Mouse (Mus musculus) layer of hippocampus, adult 11-12 months (tissue): Measurements from ENCODE around the gene Ppm1n.

Experiments
- DNase-seq: peaks from one replicate; pipeline ENCODE4 v3.0.0; 2022; ENCODE audit warnings: low spot score

The Ppm1n gene

GRCm38 (mm10) chr7:19307739-19308453, 28.0 kb upstream of the Ppm1n start:
- DNase-seq, result peak; percentile 82

DNA sequence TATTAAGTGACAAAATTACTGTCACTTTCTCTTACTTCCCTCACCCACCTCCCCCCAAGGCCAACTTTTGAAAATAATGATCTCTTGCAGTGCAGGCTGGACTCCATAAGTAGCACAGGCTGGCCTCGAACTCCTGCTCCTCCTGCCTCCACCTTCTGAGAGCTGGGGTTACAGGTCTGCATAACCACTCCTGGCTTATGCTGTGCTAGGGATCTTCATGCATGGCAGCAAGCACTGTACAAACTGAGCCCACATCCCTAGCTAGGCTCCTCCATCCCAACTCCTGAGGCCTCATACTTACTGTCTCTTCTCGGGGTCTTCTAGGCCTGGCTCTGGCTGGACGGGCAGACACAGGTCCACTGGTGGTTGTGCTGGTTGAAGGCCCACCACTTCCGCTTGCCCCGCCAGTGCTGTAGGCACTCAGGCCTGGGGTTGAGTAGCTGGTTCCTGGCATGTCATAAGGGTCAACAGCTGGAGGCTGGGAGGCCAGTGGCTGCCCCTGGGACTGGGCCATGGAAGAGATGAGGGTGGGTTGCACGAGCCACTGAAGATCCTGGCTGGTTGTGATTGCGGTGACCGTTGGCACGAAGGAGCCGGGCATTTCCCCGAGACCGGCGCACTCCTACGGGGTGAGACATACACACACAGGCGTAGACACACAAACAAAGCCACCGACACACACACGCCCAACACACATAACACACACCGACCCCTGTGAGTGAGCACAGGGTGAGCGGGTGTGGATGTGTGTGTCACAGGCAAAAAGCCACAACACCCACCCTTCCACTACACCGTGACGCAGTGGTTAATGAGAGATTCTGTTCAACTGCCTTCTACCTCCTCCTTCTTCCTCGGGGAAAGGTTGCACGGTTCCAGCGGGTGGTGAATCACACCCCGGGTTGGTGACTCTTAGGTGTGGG, 27.2 kb upstream of the Ppm1n start:
- DNase-seq, result no peak

DNA sequence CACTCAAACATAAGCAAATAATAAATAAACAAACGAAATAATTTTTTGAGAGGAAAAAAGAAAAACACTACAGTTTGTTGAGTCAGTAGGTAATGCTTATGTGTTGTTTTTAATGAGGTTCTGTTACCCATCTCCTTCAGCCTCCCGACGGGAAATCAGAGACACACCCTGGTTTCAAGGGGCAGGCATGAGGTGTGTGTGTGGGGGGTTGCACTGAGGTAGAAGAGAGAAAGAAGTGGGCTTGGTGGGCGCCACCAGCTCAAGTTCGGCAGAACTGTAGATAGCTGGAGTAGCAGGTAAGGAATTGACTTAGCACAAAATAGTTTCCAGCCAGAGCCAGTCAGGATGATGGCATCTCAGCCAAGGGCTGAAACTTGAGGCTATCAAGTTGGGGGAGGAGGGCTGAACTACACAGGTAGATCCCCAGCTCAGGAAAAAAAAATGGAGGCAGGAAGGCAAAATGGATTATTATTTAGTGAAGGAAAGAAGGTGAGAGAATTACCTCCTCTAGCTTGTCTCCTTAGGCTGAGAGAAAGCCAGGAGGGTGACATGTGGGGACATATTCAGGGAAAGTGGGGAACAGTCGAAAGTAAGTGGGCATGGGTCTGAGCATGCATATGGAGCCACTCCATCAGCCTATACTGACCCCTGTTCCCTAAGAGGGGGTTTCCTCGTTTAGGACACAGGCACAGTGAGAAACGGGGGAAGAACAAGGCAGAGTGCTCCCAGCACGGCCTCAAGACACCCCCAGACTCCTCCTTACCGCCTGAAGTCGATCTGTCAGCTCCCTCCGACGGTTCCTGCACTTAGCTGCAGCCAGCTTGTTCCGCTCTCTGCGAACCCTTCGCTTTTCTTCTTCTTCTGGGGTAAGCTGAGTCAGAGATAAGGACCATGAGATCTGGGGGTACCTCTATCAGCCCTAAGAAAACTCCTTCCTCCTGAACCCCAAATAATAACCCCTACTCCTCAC, 26.2 kb upstream of the Ppm1n start:
- DNase-seq, result no peak

- DNase-seq, result no peak
Observed at GRCm38 (mm10) chr7:19305413-19305735, 25.5 kb upstream of the Ppm1n start.

DNA sequence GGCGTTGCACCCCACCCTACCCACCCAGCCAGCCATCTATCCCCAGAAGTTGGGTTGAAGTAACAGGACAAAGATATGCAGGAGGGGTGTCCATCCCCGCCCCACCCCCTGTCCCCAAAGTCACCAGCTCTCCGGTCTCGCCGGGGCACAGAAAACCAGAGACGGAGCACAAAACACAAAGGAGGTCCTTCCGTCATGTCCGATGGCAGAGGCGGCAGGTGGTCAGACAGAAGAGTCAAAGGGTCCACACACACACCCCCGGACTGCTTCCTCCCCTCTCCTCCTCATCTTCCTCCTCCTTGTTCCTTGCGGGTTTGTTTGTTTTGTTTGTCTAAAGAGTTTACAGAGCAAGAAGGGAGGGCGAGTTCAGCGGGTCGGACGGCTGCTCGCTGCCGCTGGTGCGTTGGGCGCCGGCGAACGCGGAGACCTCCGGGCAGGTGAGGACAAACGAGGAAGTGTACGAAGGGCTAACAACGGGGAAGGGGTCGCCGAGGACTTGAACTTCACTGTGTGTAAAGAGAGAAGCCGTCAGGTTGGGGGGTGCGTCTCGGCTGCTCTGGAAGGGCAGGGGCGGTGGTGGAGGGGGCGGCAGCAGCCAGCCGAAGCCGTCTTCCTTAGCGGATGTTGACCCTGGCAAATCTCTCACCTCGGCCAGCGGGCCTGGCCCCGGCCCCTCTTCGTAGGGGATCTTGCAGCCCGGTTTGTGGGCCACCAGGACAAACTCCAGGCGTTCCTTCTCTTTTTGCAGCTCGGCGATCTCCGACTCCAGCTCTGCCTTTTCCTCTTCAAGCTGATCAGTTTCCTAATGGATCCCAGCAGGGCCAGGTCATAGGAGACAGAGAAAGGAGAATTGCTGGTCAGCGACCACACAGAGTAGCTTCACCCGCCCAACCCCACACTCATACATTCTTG, 24.9 kb upstream of the Ppm1n start:
- no peak for DNase-seq

DNA sequence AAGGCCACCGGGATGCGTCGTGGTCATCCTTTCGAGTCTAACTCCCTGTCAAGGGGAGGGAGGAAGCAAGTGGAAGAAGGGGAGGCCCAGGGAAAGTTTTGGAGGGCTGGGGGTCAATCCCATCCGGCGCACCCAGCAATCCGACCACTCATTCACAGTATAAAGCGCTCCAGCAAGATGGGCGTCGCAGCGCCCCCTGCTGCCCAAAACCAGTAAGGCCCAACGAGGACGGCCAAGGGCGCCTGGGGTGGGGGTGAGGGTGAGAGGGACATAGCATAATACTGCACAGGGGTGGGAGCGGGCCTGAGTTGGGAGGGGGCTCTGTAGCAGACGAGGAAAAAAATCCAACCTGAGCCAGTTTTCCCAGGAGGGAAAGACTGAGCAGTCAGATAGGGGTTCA, 23.9 kb upstream of the Ppm1n start:
- DNase-seq, result peak; percentile 73

GRCm38 (mm10) chr7:19303046-19303305, 23.1 kb upstream of the Ppm1n start:
- no peak for DNase-seq

- no peak for DNase-seq
Observed at GRCm38 (mm10) chr7:19302264-19303045, 22.6 kb upstream of the Ppm1n start.

GRCm38 (mm10) chr7:19301461-19302263, 21.8 kb upstream of the Ppm1n start:
- no peak for DNase-seq

- DNase-seq, result peak; percentile 80
Observed at GRCm38 (mm10) chr7:19300501-19301421, 20.9 kb upstream of the Ppm1n start.

GRCm38 (mm10) chr7:19299194-19299593, 19.3 kb upstream of the Ppm1n start:
- peak; percentile 54 for DNase-seq

GRCm38 (mm10) chr7:19297794-19298193, 17.9 kb upstream of the Ppm1n start:
- no peak for DNase-seq

DNA sequence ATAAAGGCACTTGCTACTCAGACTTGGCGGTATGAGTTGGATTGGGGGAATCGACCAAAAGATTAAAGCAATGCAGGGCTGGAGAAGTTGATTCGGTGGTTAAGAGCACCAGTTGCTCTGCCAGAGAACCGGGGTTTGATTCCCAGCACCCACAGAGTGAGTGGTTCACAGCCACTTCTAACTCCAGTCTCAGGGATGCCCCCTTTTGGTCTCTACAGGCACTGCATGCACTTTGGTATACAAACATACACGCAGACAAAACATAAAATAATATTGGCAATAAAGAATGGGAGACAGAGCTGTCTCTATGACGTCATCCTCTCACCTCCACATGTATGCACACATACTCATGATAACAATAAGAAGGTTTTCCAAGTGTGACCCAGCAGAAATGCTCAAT, 17.2 kb upstream of the Ppm1n start:
- DNase-seq, result no peak

DNA sequence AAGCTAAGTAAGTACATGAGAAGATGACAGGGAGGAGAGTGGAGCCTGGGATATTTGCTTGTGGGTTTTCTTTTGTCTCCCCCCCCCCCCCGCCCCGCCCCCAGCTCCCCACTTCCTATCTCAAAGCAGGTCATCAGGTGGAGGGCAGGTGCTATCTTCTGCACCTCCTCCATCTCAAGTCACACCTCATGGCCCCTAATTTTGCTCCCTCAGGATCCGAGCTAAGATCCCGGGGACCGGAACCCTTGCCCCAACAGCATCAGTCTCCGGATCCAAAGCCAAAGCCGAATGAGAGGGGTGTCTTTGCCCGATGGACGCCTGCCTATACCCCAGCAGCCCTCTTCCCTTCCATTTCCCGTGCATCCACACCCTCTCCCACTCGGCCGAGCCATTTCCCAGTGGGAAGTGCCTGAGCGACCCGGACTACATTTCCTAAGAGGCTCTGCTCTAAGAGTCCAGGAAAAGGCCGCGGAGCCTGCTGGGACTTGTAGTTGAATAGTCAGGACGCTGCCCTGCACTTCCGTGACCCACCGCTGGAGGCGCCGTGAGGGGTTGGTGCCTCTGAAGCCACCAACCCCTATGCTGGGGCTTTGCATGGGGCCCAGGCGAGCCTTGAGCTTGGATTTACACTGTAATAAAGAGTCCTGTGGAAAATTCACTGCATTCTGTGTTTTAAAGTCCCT, 15.8 kb upstream of the Ppm1n start:
- DNase-seq, result peak; percentile 99

DNA sequence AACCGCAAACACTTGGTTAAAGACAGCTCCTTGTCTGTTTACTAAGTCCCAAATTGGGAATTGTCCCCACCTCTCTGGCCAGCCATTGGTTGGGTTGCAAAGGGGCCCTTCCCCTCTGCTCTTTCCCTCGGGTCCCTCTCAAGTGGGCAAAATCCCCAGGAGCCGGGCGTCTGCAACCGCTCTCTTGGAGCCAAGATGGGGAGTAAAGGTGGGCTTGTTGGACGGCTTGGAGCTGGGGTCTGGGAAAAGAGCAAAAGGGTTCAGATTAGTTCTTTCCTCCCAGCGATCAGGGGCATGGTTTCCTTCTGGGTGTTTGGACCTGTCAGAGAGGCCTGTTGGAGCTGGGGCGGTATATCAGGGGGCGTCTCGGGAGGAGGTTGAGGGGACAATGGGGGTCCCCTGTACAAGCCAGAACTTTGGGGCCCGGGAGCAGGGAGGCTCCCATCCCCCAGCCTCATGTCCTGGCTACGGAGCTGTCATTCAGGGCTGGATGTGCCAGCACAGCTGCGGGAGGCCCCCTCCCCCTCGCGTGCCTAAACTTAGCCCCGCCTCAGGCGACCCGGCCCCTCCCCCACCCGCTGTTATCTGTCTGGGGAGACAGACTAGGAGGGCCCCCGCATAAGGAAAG, 11.2 kb upstream of the Ppm1n start:
- DNase-seq, result no peak

DNA sequence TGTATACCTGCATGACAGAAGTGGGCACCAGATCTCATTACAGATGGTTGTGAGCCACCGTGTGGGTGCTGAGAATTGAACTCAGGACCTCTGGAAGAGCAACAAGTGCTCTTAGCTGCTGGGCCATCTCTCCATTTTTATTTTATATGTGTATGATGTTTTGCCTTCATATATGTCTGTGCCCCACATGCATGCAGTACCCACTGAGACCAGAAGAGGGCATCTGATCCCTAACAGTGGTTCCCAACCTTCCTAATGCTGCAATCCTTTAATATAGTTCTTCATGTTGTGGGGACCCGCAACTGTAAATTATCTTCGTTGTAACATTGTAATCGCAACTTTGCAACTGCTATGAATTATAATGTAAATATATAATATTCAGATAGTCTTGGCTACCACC, 4.9 kb upstream of the Ppm1n start:
- peak; percentile 68 for DNase-seq

GRCm38 (mm10) chr7:19283406-19283804, 3.5 kb upstream of the Ppm1n start:
- DNase-seq, result no peak
